Mouse (Mus musculus) CD4-positive helper T cell, adult 2 months (primary cell): ENCODE results near the gene Padi1.

Experiments
- DNase-seq: peaks from one replicate; pipeline ENCODE4 v3.0.0-alpha.2; 2012; ENCODE audit warnings: low read depth, missing footprints, low spot score

Gene Padi1

DNA sequence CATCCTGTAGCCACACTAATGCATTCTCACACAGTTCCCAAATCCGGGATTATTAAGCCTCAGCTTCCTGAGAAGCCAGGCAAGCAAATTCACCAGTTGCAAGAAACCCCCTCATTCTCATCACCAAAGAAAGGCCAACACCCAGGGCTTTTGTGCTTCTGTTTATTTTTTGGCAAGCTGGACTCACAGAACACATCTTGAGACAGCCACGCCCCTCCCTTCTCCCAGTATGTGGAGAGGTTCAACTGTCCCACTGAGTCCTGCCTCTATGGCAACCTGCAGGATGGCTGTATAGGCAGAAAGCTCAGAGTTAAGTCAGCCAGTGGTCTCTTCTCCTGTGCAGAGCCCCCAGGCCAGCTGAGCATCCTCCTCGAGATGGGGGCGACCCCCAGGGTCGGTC lies 60.4 kb downstream of the Padi1 start:
- DNase-seq, result no peak

DNA sequence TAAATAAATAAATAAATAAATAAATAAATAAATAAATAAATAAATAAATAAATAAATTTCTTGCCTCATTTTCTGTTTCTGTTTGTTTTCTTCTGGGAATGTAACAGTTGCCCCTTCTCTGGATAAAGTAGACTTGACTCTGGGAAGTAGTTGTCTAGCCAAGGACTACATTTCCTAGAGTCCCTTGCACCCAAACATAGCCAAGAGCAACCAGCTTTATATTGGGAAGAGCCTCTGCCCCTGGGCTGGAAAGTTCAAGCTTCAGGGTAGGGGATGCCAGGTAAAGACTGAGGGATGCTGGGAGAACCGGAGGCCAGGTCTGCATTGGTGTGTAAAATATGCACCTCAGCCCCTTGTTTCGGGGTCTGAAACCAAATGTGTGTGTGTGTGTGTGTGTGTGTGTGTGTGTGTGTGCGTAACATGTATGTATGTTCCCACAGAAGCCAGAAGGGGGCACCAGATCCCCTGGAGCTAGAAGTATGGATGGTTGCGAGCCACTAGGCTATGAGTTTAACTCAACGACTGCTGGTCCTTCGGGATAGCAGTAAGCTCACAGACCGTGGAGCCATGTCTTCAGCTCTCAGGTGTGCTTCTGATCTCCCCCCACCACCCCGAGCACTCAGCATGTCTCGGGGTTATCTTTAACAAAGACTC lies 61.2 kb downstream of the Padi1 start:
- DNase-seq, result no peak

DNA sequence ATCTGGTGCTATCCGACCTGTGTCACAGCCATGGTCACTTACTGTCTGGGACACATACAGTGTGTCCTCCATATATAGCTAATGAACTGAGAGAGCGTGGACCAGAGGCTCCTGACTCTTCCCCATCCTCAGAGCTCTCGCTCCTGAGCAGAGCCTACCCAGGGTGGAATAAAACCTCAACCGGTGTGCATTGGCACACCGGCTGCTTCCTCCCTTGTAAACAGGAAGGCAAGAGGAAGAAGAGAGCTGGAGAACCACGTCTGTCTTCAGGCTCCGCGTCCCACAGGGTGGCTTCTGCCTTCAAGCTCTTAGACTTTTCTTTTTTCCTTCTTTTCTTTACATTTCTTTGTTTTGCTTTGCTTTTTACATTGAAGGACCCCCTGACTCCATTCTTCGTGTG lies 62.8 kb downstream of the Padi1 start:
- no peak for DNase-seq

DNA sequence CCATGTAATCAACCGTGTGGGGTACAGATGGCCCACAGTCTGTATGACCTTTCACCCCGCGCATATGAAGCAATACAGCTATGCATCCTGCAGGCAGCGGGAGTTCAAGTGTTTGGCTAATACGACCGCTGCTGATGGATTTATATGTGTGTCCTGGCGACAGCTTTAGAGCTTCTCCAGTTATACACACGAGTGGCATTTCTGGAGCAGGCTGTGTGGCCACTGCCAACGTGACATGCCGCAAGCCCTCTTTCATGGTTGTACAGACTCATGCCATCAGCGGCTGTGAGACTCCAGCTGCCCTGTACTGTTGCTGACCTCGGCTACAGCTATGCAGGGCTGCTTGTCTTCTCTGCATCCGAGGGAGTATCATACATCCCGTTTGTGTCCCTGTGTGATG lies 65.1 kb downstream of the Padi1 start:
- no peak for DNase-seq

DNA sequence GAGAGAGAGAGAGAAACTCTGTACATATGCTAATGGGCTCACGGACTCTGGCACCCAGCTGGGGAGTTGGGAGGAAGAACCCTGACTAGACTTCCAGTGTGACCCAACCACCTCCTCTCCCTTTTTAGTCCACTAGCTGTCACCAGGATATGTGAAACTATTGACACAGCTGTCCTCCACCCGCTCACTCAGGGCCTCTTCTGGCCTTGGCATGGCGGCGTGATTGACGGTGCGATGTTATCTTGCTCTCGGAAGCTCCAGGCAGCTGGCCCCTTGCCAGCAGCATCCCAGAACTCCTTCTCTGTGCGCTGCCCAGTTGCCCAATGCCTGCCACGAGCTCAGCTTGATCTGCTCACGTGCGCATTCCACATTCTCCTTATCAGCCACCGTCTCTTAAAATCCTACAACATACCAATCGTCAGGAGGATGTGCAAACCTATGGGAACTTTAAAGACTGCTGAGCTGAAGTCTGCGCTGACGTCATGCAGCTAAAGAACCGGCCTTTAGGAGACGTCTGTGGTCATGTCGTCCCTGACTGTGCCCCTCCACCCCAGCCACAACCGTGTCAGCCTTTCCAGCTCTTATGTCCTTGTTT lies 65.7 kb downstream of the Padi1 start:
- DNase-seq, result no peak

DNA sequence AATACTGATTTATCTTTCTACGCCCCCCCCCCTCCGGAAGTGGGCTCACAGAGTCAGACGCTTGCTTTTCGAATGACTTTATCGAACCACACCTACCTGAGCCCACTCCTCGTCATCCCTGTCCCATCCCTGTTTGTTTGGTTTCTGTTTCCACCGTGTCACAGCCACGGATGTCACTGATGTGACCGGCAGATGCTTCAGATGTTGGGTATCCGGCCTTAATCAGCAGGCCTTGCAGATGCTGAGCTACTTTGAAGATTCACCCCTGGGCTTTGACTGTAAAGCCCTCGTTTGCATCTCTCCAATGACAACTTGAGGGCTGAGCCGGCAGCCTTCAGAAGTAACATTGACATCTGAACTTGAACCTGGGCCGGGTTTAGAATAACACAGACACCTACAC lies 69.0 kb downstream of the Padi1 start:
- peak; percentile 66 for DNase-seq

DNA sequence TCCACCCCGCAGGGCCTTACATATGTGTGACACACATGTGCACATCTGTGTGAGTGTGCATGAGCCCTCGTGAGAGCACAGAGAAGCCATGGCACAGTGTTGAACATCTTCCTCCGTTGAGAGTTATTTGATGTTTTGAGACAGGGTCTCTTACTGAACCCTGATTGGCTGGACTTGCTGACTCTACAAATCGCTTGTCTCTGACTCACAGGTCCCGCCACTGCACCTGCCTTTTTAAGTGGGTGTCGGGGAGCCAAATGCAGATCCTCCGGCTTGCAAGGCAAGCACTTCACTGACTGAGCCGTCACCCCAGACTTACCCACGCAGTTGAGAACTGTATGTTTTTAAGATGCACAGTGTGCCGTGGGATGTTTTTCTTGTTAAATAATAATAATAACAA lies 69.7 kb downstream of the Padi1 start:
- DNase-seq, result peak; percentile 47

DNA sequence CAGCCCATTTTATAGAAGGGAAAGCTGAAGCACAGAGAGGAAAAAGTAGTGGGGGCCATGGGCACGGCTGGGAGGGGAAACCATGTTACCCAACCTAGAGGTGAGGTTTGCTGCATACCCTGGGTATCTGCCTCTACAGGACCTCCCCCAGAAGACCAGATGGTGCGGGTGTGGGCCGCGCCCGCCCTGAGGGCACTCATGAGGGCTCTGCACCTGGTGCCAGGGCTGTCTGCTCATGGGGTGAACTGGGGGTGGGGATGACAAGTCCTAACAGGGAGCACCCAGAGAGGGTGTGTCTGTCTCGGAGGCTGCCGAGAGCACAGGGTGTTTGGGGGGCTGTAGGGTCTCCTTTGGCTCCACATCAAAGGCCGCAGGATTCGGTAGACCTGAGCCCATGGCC lies 70.7 kb downstream of the Padi1 start:
- no peak for DNase-seq

DNA sequence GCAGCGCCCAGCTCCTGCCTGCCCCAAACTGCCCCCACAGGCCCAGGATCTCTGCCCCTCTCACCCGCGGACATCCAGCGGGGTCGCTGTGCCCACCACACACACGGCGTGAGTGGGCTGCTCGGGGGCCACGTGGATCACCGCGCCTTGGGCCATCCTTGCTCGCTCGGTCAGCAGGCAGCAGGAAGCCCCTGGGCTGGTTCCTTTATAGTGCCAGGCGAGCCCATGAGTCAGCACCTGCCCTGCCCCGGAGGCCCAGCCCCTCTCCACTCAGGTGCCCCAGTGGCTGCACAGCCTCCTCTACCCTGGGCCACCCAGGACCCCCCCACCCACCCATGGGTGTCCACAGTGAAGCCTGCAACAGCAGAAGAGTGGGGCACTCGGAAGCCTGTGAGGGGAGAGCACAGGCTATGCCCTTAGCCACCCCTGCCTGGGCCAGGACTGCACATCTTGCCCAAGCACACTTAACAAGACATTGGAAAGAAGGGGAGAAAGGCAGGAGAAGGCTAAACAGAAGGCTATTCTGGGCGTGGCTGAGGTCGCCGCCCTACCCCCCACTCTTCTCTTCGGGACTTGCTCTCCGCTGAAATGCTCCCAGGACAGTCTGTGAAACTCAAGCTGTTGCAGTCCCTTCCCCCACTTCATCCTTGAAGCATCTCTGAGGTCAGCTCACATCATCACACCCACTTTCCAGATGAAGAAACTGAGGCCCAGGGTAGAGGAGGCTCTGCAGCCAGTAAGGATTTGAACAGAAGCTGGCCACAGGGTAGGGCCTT lies 71.4 kb downstream of the Padi1 start, which contains the start of gene Padi4:
Gene Padi4, minus strand, starts transcription at position 212 of the 776 bp plus-strand sequence.
- DNase-seq, result no peak

DNA sequence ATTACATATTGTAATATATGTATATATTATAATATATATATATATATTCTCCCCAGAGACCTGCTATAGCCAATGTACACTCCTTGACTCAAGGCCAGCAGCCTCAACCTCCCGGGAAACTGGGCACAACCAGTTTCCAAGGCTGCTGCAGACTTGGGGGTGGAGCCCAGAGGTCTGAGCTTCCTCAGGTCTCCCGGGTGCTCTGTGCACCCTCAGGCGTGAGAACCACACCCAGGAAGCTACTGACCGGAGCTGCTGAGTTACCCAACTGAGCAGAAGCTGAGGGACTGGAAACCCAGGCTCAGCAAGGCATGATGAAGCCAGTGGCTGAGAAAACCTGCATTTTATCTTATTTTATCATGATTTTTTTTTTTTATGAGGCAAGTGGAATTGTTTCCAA lies 74.5 kb downstream of the Padi1 start:
- no peak for DNase-seq

DNA sequence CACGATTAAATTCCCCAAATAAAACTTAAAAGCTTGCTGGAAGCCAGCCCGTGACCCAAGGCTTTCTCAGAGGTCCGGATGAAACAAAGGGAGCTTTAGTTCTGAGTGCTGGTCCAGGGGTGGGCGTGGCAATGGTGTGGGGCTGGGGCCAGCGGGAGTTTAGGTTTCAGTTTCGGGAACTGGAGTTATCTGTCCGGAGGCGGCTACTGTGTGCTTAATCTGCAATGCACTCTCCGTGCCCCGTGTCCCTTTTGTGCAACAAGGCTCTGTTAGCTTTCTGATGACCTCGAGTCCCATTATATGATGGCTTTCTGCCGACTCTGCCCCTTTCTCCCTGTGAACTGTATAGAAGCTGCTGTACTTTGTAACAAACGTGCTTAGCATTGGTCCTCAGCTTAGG lies 75.1 kb downstream of the Padi1 start:
- no peak for DNase-seq

DNA sequence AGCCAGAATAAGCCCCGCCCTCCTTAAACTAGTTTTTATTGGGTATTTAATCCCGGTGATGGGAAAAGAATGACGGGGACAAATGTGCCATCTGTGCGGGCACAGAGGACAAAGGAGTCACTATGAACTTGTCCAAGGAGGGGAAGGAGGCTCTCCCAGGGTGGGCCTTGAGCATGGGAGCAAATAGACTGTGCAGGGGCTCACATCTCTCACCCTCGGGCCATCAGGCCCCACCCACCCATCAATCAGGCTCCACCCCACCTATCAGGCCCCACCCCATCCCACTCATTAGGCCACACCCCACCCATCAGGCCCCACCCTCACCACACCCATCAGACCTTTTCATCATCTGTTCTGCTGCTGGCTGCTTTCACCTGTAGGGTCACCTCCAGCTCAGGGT lies 76.6 kb downstream of the Padi1 start:
- DNase-seq, result no peak

DNA sequence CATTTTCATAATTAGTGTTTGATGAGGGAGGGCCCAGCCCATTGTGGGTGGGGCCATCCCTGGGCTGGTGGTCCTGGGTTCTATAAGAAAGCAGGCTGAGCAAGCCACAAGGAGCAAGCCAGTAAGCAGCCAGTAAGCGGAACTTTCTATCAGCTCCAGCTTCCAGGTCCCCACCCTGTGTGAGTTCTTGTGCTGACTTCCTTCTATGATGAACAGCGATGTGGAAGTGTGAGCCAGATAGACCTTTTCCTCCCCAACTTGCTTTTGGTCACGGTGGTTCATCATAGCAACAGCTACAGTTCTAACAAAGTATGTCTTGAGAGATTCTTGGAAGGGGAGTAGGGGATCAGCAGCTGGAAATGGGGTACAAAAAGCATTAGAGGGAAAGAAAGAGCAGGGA lies 79.6 kb downstream of the Padi1 start:
- no peak for DNase-seq

DNA sequence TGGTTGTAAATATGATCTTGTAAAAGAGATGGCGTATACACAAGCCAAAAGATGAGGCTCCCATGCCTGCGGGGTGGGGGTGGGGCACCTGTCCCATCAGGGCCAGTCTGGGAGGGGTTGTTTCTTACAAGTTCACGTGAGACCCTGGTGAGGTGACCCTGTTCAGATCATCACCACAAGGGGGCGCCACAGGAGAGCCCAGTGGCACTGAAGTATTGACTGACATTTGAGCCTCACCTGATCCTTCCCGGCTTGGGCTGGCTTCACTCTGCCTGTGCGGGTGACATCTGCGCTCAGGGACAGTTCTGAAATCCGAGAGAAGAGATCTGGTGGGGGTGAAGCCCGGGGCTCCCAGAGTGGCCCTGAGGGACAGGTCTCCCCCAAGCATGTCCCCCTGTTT lies 82.4 kb downstream of the Padi1 start:
- DNase-seq, result peak; percentile 69
